Mouse (Mus musculus) right cerebral cortex, postnatal 4 days (tissue): ENCODE results near the gene Pdcd11.

Experiments used
- DNase-seq: peaks from one replicate; pipeline ENCODE4 v3.0.0-alpha.2; 2022

Gene Pdcd11

DNA sequence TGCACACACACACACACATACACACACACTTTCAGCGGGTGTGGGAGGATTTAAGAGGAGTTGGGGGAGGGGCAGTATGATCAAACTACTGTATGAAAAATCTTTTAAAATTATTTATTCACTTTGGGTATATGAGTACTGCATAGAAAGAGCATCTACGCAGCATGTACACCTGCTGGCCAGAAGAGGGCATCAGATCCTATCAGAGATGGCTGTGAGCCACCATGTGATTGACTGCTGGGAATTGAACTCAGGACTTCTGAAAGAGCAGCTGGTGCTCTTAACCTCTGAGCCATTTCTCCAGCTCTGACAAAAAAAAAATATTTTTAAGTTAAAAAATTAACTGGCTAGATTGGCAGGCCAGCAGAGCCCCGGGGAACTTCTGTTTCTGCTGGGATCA, 83.9 kb downstream of the Pdcd11 start:
- no peak for DNase-seq

DNA sequence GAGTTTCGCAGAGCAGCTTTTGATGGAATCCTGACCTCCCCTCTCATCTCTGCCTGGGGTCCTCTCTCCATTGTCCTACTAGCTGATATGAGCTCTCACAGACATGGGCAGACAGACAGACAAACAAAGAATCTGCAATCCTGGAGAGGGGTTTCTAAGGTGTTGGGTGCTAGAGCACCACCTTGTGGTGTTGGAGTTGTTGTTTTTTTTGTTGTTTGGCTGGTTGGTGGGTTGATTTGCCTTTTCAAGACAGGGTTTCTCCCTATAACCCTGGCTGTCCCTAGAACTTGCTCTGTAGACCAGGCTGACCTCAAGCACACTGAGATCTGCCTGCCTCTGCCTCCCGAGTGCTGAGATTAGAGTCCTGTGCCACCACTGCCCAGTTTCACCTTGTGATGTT, 84.9 kb downstream of the Pdcd11 start:
- DNase-seq = no peak

DNA sequence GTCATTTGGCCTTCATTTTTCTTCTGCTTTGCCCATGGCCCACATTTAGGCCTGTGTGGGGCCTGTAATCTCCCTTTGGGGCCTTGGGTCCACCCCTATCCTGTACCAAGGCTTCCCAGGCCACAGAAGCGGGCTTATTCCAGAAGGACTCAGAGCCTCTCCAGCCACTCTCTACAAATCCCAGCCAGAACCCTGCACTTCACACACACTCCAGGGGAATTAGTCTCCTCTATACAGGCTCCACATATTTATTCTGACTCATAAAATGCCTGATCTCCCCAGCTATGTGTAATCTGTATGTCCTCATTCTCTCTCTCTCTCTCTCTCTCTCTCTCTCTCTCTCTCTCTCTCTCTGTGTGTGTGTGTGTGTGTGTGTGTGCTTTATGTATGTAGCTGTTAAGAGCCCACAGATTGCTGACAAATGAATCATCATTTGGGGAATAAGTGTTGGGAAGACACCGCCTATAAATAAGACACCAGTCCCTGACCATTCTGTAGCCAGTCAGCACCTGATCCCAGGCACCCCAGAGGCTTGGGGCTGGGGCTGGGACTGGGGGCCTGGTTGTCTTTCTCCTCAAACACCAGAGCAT, 86.4 kb downstream of the Pdcd11 start:
- no peak for DNase-seq

DNA sequence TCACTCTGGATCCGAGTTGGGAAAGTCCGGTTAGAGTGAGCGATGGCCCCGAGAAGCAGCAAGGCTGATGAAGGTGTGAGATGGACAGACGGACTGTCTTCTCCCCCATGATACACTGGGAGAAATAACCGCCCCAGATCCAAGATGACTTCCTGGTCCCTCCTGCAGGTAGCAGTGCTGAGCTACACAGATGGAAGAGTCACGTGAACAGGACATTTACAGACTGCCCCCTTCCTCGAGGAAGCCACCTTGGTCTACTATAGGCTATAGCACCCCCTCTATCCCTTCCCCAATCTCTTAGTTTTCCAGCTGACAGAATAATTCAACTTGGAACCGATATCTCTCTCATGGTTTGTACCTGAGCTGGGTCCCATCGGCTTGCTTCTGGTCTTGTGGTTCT, 87.4 kb downstream of the Pdcd11 start:
- DNase-seq = no peak

DNA sequence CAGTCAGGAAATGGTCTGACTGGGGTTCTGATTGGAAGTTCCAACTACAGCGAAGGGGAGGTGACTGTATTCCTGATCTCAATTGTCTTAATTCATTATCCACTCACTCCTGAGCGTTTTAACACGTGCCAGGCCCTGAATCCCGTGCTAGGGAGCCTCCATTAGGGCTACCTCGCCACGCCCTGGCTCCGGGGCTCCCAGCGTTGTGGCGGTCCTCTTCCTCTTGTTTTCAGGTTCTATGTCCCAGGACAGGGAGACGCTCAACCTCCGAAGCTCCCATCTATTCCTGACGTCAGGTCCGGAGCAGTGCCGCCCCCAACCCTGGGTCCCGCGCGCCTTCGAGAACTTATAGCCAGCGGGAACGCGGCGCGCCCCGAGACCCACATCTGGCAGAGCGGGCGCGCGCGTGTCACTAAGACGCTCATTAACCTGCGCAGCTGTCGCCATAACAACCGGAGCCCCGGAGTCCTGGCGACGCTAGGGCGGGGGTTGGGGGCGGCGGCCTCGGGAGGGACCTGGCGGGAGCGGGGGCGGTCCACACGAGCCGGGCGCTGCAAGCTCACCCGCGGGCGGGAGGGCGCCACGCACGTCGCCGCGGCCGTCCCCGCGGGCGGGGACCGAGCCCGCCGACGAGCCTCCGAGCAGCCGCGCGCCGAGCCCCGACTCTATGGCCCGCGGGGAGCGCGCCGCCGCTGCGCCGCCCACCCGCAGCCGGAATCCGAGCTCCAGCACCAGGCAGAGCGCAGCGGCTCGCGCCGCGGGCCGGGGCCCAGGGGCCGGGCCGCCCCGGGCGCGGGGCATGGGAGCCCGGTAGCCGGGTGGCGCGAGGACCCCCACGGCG, 88.1 kb downstream of the Pdcd11 start, which contains the start of gene Neurl1a:
Neurl1a (plus strand) TSS at position 390 of the 841 bp plus-strand sequence.
- DNase-seq = peak; percentile 65

DNA sequence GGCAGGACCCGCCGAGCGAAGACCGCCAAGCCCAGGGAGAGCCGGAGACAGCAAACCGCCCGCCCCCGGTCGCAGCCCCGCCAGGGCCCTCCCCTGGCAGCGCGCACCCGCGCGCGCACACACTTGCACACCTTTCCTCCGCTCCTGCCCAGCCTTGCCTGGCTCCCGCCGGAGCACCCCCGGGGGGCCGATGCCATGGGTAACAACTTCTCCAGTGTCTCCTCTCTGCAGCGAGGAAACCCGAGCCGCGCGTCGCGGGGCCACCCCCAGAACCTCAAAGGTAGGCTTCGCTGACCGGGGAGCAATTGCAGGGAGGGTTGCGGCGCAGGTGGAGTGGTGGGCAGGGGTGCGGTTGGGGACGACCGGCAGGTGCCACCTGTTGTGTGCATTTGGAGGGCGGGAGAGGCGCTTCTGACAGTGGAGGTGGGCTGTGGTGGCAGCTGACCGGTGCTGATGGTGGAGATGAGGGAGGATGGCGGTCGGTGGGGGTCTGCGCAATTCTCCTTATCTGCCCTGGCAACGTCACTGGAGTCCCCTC, 88.8 kb downstream of the Pdcd11 start:
- peak; percentile 52 for DNase-seq

DNA sequence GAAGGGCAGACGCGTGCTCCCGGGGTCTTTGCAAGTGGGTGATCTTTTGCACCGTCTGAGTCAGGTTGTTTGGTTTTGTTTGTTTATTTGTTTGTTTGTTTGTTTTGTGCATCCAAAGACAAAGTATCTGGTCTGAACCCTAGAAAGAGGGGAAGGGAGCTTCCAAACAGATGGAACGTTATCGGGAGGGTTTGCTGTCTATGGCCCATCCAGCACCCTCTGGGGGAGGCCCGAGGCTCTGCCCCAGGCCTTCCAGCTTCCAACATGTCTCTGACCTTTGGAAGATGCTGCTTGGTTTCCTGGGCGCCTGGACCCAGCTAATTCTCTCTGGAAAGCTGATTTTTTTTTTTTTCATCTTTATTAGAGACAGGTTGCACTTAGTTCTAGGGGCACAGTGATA, 89.4 kb downstream of the Pdcd11 start:
- DNase-seq = no peak
